Mouse (Mus musculus): ENCODE measurements around the gene Olfr13.
"Not testable (repeated sequence)": the region's sequence is repeated elsewhere in the genome, so short reads cannot be mapped to it uniquely, and the experiment has no call there.

The Olfr13 gene

GRCm38 (mm10) chr6:43171840-43172239, at the start of gene Olfr13:
Gene Olfr13, plus strand, starts transcription at chr6:43172140.
- no peak for DNase-seq

DNA sequence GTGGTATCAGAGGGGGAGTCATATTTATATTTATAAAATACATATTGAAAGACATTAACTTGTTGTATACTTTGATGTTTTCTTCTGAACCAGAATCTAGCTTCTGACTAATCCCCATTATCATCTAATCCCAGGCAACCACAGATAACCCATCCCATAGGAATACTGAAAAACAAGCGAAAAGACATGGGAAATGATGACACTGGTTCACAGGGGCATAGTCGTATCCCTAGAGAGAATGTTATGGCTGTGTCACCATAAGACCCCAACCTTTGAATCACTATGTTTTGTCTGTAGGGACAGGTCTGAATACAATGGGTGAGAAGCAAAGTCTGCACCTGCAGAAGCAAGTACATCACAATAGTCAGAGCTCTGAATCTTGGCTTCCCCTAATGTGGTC, 25.7 kb upstream of the Olfr13 start, which contains the start of gene Olfr237-ps1:
Olfr237-ps1 (plus strand) TSS at position 301 of the 400 bp plus-strand sequence.
- not testable (repeated sequence) for DNase-seq

GRCm38 (mm10) chr6:43159502-43159901, 12.4 kb upstream of the Olfr13 start:
- no peak for DNase-seq

GRCm38 (mm10) chr6:43162982-43163381, 9.0 kb upstream of the Olfr13 start, which contains the start of gene Olfr437:
Gene Olfr437, plus strand, starts transcription at chr6:43163282.
- no peak for DNase-seq

GRCm38 (mm10) chr6:43167246-43167645, 4.7 kb upstream of the Olfr13 start:
- DNase-seq = no peak

- DNase-seq = no peak
These were observed 6.2 kb downstream of the Olfr13 start for GRCm38 (mm10) chr6:43178129-43178528.

DNA sequence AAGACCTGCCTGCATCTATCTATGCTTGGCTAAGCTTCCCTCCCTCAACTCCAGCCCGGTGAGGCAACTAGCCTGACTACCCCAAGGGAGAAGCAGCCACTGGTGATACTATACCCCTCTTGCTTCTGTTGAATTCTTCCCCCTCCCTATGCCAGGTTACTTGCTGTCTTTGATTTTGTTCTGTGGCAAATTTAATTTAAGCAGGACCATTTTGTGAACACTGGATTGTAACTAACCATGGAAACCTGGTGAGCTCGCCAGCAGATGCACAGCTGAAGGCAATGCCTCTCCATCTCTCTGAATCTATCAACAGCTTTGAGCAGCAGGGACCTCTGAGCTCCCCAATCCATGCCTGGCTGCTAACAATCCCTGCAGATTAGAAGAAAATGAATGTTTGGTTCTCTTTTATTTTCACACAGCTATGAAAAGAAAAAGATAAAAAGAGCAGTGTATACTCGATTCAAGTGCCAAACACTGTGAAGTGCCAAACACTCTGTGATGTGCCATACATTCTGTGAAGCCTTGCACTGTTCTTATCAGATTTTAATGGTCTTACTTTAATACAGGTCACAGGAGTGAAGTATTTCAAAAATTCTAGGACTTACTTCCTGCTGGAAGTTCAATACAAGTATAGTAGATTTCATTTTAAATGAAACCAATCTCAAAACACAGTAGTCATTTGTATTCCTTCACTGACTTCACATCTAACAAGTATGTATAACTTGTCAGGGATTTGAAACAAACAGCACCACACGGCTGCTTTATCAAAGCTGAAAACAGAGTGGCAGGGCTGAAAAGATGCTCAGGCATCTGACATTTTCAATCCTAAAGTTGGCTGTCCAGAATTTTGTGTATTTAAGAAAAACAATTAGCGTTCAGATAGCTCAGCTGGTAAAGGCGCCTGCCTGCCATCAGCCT, 6.9 kb downstream of the Olfr13 start:
- no peak for DNase-seq

GRCm38 (mm10) chr6:43190986-43191385, 19.0 kb downstream of the Olfr13 start:
- no peak for DNase-seq

DNA sequence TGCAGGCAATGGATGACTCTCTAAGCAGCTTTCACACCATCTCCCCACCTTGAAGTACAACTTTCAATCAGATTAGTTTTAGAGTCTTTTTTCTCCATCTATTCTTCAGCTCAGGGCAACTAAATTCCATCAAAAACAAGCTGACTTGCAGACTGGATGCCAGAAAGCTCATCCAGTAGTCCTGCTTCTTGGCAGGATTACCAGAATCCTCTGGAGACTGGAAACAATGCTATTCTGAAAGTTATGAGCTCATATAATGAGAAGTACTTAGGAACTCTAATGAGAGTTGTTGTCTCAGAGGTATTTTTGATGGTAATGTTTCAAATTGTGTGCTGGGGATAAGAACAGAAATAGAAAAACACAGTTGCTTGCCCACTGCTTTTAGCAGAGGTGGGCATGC, 24.8 kb downstream of the Olfr13 start, which contains the start of gene Olfr435:
Olfr435 (plus strand) TSS at position 366 of the 400 bp plus-strand sequence.
- no peak for DNase-seq

- no peak for DNase-seq
These were observed 26.2 kb downstream of the Olfr13 start for GRCm38 (mm10) chr6:43198094-43198493.

DNA sequence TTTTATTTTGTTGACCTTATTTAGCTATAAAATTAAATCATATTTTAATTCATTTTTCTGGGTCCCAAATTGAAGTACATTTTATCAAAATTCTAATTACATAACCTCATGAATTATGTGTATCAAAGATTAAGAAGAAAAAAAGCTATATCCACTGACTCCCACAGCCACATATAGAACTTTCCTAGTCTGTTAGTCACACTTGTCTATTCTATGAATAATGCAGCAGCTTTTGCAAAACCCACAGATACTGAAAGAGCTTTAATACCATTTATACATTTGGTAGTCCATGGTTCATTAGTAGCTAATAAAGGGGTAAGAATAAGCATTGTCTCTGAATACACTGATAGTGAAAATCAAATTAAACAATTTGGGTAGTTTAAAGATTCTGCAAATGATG, 30.8 kb downstream of the Olfr13 start:
- DNase-seq = no peak

DNA sequence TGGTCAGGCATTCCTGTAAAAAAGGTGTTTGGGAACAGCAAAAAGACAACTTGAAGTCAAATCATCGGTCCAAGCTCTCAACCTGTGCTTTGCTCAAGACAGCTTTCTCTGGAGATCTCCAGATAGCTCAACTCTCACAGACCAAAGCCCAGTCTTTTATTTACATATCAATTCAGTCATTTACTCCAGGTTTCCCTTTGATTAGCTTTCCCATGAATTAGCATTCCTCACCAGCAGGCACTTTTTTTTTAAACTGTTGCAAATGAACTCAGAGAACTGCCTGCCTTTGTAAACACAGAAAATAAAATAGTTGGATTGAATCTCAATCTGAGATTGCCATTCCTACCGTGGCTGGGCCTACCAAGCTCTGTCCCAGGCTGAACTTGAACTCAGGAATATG, 33.4 kb downstream of the Olfr13 start:
- no peak for DNase-seq

GRCm38 (mm10) chr6:43212873-43213272, 40.9 kb downstream of the Olfr13 start, which contains the start of gene Olfr434:
Gene Olfr434, plus strand, starts transcription at chr6:43213021.
- DNase-seq = not testable (repeated sequence)
